Mouse (Mus musculus) telencephalon, adult 2 months (tissue): ENCODE data around the gene Gls2.
"Not testable (repeated sequence)": the region's sequence is repeated elsewhere in the genome, so short reads cannot be mapped to it uniquely, and the experiment has no call there.

Source experiments
- DNase-seq: peaks from one replicate; pipeline ENCODE4 v3.0.0-alpha.2; 2011; ENCODE audit warnings: low read depth, low spot score

The Gls2 gene

GRCm38 (mm10) chr10:128194024-128194550, at the start of gene Gls2:
TSS of gene Gls2 (plus strand) at chr10:128194457.
- DNase-seq, result peak; percentile 94

GRCm38 (mm10) chr10:128144961-128145360, 49.3 kb upstream of the Gls2 start:
- no peak for DNase-seq

- no peak for DNase-seq
Measured at GRCm38 (mm10) chr10:128148789-128149365, 45.4 kb upstream of the Gls2 start.

GRCm38 (mm10) chr10:128149592-128149991, 44.7 kb upstream of the Gls2 start:
- DNase-seq, result no peak

GRCm38 (mm10) chr10:128150941-128151340, 43.3 kb upstream of the Gls2 start:
- DNase-seq, result no peak

GRCm38 (mm10) chr10:128153978-128154377, 40.3 kb upstream of the Gls2 start:
- DNase-seq, result no peak

GRCm38 (mm10) chr10:128165726-128166125, 28.5 kb upstream of the Gls2 start:
- DNase-seq, result not testable (repeated sequence)

- no peak for DNase-seq
Measured at GRCm38 (mm10) chr10:128167091-128167490, 27.2 kb upstream of the Gls2 start.

- not testable (repeated sequence) for DNase-seq
Measured at GRCm38 (mm10) chr10:128171348-128171747, 22.9 kb upstream of the Gls2 start.

GRCm38 (mm10) chr10:128175302-128175701, 19.0 kb upstream of the Gls2 start:
- DNase-seq, result no peak

GRCm38 (mm10) chr10:128175996-128176755, 18.1 kb upstream of the Gls2 start:
- peak; percentile 86 for DNase-seq

- DNase-seq, result no peak
Measured at GRCm38 (mm10) chr10:128177316-128177715, 16.9 kb upstream of the Gls2 start.

- DNase-seq, result no peak
Measured at GRCm38 (mm10) chr10:128179989-128180388, 14.3 kb upstream of the Gls2 start, which contains the start of gene Rbms2. TSS of gene Rbms2 (minus strand) at chr10:128180297.

GRCm38 (mm10) chr10:128184296-128184695, 10.0 kb upstream of the Gls2 start:
- DNase-seq, result no peak

- no peak for DNase-seq
Measured at GRCm38 (mm10) chr10:128185277-128185940, 8.8 kb upstream of the Gls2 start.

- peak; percentile 63 for DNase-seq
Measured at GRCm38 (mm10) chr10:128185959-128186358, 8.3 kb upstream of the Gls2 start.

- no peak for DNase-seq
Measured at GRCm38 (mm10) chr10:128187181-128187605, 7.1 kb upstream of the Gls2 start.

GRCm38 (mm10) chr10:128188242-128188877, 5.9 kb upstream of the Gls2 start:
- peak; percentile 62 for DNase-seq

- DNase-seq, result no peak
Measured at GRCm38 (mm10) chr10:128191472-128191871, 2.8 kb upstream of the Gls2 start.

- not testable (repeated sequence) for DNase-seq
Measured at GRCm38 (mm10) chr10:128192030-128192766, 2.1 kb upstream of the Gls2 start.

GRCm38 (mm10) chr10:128193113-128193512, 1.1 kb upstream of the Gls2 start:
- DNase-seq, result no peak
